Mouse (Mus musculus): ENCODE measurements at regions not wholly inside any gene's neighbourhood (a gene's known extent, or its start where the extent isn't known, plus 50 kb on each side); places are given as distances from the start of the nearest gene placed in this dataset.
"Not testable (repeated sequence)": the region's sequence is repeated elsewhere in the genome, so short reads cannot be mapped to it uniquely, and the experiment has no call there.

GRCm38 (mm10) chr8:8978969-8979368 is 288.6 kb upstream of the Arglu1 start:
- DNase-seq (ENCODE audit: low spot score in 2 of 2), result no peak

- DNase-seq (ENCODE audit: low spot score in 2 of 2), result no peak
These were observed 283.4 kb upstream of the Arglu1 start for GRCm38 (mm10) chr8:8973769-8974168.

GRCm38 (mm10) chr8:8973334-8973733 is 283.0 kb upstream of the Arglu1 start:
- DNase-seq (ENCODE audit: low spot score in 2 of 2), result no peak

GRCm38 (mm10) chr8:8970776-8971175 is 280.5 kb upstream of the Arglu1 start:
- DNase-seq (ENCODE audit: low spot score in 2 of 2), result no peak

GRCm38 (mm10) chr8:8970346-8970745 is 280.0 kb upstream of the Arglu1 start:
- no peak for DNase-seq (ENCODE audit: low spot score in 2 of 2)

- no peak for DNase-seq (ENCODE audit: low spot score in 2 of 2)
These were observed 279.0 kb upstream of the Arglu1 start for GRCm38 (mm10) chr8:8969112-8969950.

GRCm38 (mm10) chr8:8966658-8967048 is 276.3 kb upstream of the Arglu1 start:
- no peak for DNase-seq (ENCODE audit: low spot score in 2 of 2)

- no peak for DNase-seq (ENCODE audit: low spot score in 2 of 2)
These were observed 275.8 kb upstream of the Arglu1 start for GRCm38 (mm10) chr8:8965983-8966657.

GRCm38 (mm10) chr8:8960221-8960620 is 269.9 kb upstream of the Arglu1 start:
- no peak for DNase-seq (ENCODE audit: low spot score in 2 of 2)

GRCm38 (mm10) chr8:8959787-8960093 is 269.4 kb upstream of the Arglu1 start:
- no peak for DNase-seq (ENCODE audit: low spot score in 2 of 2)

GRCm38 (mm10) chr8:8959021-8959786 is 268.9 kb upstream of the Arglu1 start:
- no peak for DNase-seq (ENCODE audit: low spot score in 2 of 2)

GRCm38 (mm10) chr8:8958140-8958539 is 267.8 kb upstream of the Arglu1 start:
- DNase-seq (ENCODE audit: low spot score in 2 of 2), result not testable (repeated sequence)

- peak in 1 of 2 experiments; percentile 18 for DNase-seq (ENCODE audit: low spot score in 2 of 2)
These were observed 261.9 kb upstream of the Arglu1 start for GRCm38 (mm10) chr8:8952212-8952611.

GRCm38 (mm10) chr8:8951186-8951585 is 260.9 kb upstream of the Arglu1 start:
- DNase-seq (ENCODE audit: low spot score in 2 of 2), result no peak

- no peak for DNase-seq (ENCODE audit: low spot score in 2 of 2)
These were observed 257.3 kb upstream of the Arglu1 start for GRCm38 (mm10) chr8:8947516-8948161.

GRCm38 (mm10) chr8:8942991-8943390 is 252.7 kb upstream of the Arglu1 start:
- no peak for DNase-seq (ENCODE audit: low spot score in 2 of 2)

GRCm38 (mm10) chr8:8940899-8941298 is 250.6 kb upstream of the Arglu1 start:
- DNase-seq (ENCODE audit: low spot score in 2 of 2), result no peak

- DNase-seq (ENCODE audit: low spot score in 2 of 2), result no peak
These were observed 248.2 kb upstream of the Arglu1 start for GRCm38 (mm10) chr8:8938536-8938935.

GRCm38 (mm10) chr8:8932466-8932865 is 242.1 kb upstream of the Arglu1 start:
- no peak for DNase-seq (ENCODE audit: low spot score in 2 of 2)

GRCm38 (mm10) chr8:8931746-8932145 is 241.4 kb upstream of the Arglu1 start:
- no peak for DNase-seq (ENCODE audit: low spot score in 2 of 2)

- no peak for DNase-seq (ENCODE audit: low spot score in 2 of 2)
These were observed 237.9 kb upstream of the Arglu1 start for GRCm38 (mm10) chr8:8928074-8928862.

Measured in urinary bladder, adult 18-20 months (tissue).